Mouse (Mus musculus): ENCODE data around the gene Chrnb2.

DNA sequence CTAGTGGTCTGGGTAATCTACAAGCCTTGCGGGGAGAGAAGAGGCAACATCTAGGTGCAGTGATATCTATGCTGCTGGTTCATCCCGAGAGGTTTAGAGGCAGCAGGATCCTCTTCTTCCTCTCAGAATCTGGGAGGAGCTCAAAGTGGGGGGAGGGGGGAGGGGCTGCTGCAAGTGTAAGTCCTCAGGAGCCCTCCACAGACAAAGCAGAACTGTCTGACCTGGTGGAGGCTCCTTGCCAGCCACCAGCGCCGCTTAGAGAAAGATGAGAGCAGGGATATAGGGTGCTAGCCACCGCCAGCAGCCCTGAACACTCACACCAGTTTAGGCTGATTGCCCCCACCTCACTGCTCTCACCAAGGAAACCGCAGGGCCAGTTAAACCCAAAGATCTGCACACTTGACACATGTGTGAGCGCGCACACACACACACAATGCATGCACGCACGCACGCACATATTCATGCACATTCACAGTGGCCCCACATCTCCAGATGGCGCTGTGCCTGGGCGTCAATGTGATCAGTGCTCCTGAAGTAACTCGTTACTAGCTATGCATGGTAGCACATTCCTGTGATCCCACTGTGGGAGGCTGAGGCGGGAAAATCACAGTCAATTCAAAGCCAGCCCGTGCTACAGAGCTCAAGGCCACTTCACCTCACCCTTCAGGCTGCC is 24.4 kb upstream of the Chrnb2 start:
- no peak for TF ChIP-seq EP300 (IDR thresholded peaks at IDR 0.05)
- no peak for TF ChIP-seq CTCF (IDR thresholded peaks at IDR 0.05)
